Mouse (Mus musculus) cerebellum, adult 11 months (tissue): ENCODE data around the gene Fkbpl.
A peak's percentile ranks its signal among the peaks of the same experiment; 100 is the strongest.

ENCODE experiments used
- DNase-seq: peaks from one replicate; pipeline ENCODE4 v3.0.0; 2022

Gene Fkbpl

DNA sequence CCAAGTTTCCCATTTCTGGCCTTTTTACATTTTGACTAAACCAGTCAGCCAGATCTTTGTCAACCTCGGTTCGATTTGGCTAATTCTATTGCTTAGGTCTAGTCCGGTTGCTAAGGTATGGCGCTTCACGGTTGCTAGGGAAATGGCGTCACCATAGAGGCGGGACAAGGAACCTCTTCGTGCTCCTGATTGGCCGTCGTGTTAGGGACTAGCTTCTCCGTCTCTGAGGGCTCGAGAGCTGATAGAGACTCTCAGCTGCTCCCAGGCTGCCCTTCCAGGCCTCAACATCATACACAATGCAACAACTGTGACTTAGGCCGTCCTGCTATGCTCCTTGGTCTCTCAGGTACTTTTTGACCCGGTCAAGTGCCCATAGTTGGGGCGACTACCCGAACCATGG, at the start of gene Fkbpl:
Gene Fkbpl (plus strand): TSS at position 157 of the 400 bp plus-strand sequence.
- peak; percentile 95 for DNase-seq

- DNase-seq, result no peak
Observed at GRCm38 (mm10) chr17:34596098-34596497, 48.5 kb upstream of the Fkbpl start.

DNA sequence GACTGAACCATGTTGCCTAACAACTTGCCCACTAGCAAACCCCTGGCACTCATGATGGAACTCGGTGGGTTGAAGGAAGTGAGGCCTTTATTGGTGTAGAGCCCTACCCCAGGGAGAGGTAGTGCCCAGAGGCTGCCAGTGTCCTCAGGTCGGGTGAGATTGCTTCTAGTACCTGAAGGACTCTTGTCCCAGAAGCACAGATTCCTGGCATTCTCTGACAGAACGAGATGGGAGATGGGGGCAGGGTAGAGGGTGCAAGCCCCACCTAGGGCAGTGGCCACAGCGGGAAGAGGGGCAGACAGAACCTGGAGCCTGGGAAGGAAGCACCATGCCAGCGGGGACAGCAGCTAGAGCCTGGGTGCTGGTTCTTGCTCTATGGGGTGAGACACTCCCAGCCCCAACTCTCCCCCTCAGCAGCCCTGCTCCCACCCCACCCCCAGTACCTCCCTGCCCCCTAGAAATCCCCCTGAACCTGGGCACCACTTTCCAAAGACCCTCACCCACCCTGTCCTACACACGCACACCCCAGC, 46.9 kb upstream of the Fkbpl start, which contains the start of gene Ager:
Gene Ager (plus strand): TSS at position 297 of the 530 bp plus-strand sequence.
- no peak for DNase-seq

DNA sequence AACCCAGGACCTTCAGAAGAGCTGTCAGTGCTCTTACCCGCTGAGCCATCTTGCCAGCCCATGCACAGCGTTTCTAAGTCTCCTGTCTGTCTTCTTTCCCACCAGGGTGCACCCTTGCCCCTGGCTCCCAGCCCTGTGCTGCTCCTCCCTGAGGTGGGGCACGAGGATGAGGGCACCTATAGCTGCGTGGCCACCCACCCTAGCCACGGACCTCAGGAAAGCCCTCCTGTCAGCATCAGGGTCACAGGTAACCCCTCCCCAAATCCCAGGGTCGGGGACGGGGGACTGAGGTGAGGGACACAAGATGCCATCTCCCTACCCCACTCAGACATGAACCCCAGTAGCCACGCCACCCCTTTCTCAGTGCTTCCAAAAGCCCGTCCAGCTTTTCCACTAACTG, 44.7 kb upstream of the Fkbpl start:
- DNase-seq, result peak; percentile 38

GRCm38 (mm10) chr17:34601796-34602195, 42.8 kb upstream of the Fkbpl start:
- DNase-seq, result no peak

GRCm38 (mm10) chr17:34603375-34604060, 41.0 kb upstream of the Fkbpl start, which contains the start of gene Rnf5:
Gene Rnf5, minus strand, starts transcription at chr17:34603690.
- peak; percentile 98 for DNase-seq

DNA sequence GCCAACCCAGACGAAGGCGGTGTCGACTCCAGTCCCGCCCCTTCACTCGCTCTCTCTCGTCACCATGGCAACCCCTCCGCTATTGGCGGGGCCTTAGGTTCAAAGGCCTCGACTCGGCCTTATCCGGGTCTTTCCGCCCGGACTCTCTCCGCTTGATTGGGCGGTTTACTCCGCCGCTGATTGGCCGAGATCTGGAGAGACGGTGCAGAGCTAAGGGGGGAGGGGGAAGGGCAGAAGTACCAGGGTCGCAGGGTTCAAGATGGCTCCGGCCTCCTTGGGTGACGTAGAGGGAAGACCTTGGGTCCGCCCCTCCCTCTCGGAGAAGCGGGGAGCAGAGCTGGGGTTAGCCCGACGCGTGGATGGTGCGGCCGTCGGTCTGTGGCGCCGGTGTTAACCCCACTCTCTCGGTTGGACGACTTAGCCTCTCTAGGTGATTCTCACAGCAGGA, 40.5 kb upstream of the Fkbpl start, which contains the start of gene Agpat1:
Gene Agpat1 (plus strand): TSS at position 202 of the 448 bp plus-strand sequence.
- peak; percentile 98 for DNase-seq

- no peak for DNase-seq
Observed at GRCm38 (mm10) chr17:34604511-34605237, 39.9 kb upstream of the Fkbpl start.

DNA sequence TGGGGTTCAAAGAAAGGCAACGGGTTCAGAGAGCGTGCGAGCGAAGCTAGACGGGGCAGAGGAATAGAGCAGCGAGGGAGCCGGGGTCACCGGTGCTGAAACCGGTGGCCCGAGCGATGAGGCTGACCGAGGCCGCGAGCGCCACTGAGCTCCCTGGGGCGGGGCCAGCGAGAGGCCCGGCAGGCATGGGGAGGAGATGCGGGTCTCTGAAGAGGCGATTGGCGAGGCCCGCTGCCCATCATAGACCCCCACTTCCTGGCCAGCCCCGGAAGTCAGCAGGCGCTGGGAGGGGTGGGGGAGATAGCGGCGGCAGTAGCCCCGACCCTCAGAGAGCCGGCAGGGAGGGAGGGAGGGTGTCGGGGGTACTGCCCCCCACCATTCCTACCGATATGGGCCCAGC, 39.0 kb upstream of the Fkbpl start:
- peak; percentile 96 for DNase-seq

GRCm38 (mm10) chr17:34606186-34607039, 38.2 kb upstream of the Fkbpl start:
- DNase-seq, result peak; percentile 48

- DNase-seq, result no peak
Observed at GRCm38 (mm10) chr17:34607997-34608396, 36.6 kb upstream of the Fkbpl start.

GRCm38 (mm10) chr17:34611050-34611449, 33.5 kb upstream of the Fkbpl start:
- DNase-seq, result no peak

GRCm38 (mm10) chr17:34613054-34613645, 31.4 kb upstream of the Fkbpl start:
- DNase-seq, result no peak

- DNase-seq, result no peak
Observed at GRCm38 (mm10) chr17:34613830-34614229, 30.7 kb upstream of the Fkbpl start.

- no peak for DNase-seq
Observed at GRCm38 (mm10) chr17:34615871-34616270, 28.7 kb upstream of the Fkbpl start, which contains the start of gene Egfl8. Gene Egfl8, minus strand, starts transcription at chr17:34615971.

- peak; percentile 58 for DNase-seq
Observed at GRCm38 (mm10) chr17:34618999-34619398, 25.6 kb upstream of the Fkbpl start.

DNA sequence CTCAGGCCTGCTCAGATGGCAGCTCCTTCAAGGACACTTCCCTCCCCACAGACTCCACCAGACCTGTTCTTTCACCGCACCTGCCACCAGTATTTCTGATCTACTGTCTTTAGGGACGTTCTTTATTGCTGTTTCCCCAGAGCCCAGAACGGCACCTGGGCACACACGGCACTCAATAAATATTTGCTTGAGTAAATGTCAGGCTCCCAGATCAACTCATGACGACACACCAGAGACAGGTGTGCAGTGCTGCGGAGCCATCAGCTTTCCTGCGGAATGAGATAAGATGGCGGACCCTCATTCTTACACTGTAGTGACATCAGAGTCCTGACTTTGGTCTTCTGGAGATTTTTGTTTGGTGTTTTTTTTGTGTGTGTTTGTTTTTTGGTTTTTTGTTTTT, 23.6 kb upstream of the Fkbpl start:
- no peak for DNase-seq

DNA sequence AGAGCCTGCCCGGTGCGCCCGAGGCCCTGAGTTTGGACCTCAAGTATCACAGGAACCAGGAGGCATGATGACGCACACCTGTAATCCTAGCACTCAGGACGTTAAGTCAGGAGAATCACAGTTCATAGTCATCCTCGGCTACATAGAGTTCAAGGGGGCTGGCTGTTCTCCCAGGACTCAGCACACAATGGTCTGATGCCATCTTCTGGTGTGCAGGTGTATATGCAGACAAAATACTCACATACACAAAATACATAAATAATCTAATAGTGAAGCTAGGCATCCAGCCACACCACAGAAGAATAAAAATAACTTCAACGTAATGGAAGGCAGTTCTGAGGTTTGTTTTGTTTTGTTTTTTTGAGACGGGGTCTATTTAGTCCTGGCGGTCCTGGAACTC, 21.4 kb upstream of the Fkbpl start:
- DNase-seq, result no peak

GRCm38 (mm10) chr17:34624981-34625380, 19.6 kb upstream of the Fkbpl start:
- DNase-seq, result no peak

DNA sequence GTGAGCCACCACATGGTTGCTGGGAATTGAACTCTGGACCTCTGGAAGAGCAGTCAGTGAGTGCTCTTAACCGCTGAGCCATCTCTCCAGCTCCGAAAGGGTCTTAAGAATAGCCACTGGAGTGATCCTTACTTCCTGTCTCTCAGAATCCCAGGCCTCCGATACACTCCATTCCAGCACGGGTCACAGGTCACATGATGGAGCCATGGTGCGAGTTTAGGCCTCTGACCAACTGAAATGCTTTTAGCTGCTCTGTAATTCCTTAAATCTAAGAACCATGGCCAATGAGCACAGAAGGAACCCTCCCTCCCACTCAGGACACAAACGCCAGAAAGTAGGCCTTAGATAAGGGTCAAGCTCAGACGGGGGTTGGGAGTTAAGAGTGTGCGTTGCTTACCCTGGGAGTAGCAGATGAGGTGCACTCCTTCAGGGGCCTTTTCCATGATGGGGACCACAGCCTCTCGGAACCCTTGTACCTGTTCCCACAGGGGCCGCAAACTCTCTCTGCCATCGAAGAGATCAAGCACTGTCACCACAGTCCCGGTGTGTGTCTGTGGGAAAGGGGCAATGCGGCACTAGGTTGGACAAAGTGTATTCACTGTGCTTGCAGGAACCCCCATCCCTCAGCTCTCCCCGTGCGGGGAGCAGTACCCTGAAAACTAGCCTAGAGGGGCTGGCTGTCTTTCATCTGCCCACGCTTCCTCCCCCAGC, 18.3 kb upstream of the Fkbpl start:
- DNase-seq, result no peak

- DNase-seq, result peak; percentile 43
Observed at GRCm38 (mm10) chr17:34626773-34627092, 17.8 kb upstream of the Fkbpl start.
